Mouse (Mus musculus) erythroblast, embryonic 14.5 days (primary cell): ENCODE results near the gene Tbc1d24. TPM values are rescaled to one million over a fixed set of nuclear protein-coding genes. Genes with fewer than 3 reads are reported as not detected.

ENCODE experiments used
- H3K27me3 ChIP-seq: 2 replicates; pipeline ENCODE4 v1.6.1; 2012; ENCODE audit warnings: inconsistent platforms; ENCODE audit not compliant: control insufficient read depth
- H3K36me3 ChIP-seq: 2 replicates; pipeline ENCODE4 v1.6.1; 2012; ENCODE audit warnings: mild to moderate bottlenecking, inconsistent platforms; ENCODE audit not compliant: control insufficient read depth
- H3K4me1 ChIP-seq: 2 replicates; pipeline ENCODE4 v1.6.1; 2012; ENCODE audit warnings: inconsistent platforms; ENCODE audit not compliant: control insufficient read depth
- H3K4me3 ChIP-seq: replicated peaks from 2 replicates; pipeline ENCODE3; 2012; ENCODE audit warnings: moderate library complexity, mild to moderate bottlenecking, inconsistent platforms
- H3K9me3 ChIP-seq: 2 replicates; pipeline ENCODE4 v1.6.1; 2012; ENCODE audit warnings: low read length, inconsistent platforms, mixed read lengths; ENCODE audit not compliant: control insufficient read depth
- GATA1 ChIP-seq: IDR thresholded peaks from 2 replicates; pipeline ENCODE4 v1.6.1; 2012; ENCODE audit warnings: low read length, inconsistent platforms, mixed read lengths
- TAL1 ChIP-seq: IDR thresholded peaks from 3 replicates; pipeline ENCODE4 v1.6.1; 2012; ENCODE audit warnings: low read length, inconsistent platforms, mixed read lengths
- polyA plus RNA-seq: library from polyadenylated mRNA; stranded (reverse); fragments of >175 nt; gene quantifications from 2 replicates; pipeline ENCODE4 v1.2.3, GENCODE M21; 2012

Gene Tbc1d24
- polyA plus RNA-seq, 1 experiment = 0.61 TPM

GRCm38 (mm10) chr17:24162584-24163175 lies 42.7 kb downstream of the Tbc1d24 start:
- Histone ChIP-seq H3K9me3 (no peaks in the 10 kb centered on the region), H3K4me1 (peaks cover 55% of the 10 kb centered on the region), H3K36me3 (peaks cover 37% of the 10 kb centered on the region), H3K27me3 (no peaks in the 10 kb centered on the region), H3K4me3 (peak overlapping the region; percentile 80)
- TF ChIP-seq GATA1 (no peak), TAL1 (no peak)

DNA sequence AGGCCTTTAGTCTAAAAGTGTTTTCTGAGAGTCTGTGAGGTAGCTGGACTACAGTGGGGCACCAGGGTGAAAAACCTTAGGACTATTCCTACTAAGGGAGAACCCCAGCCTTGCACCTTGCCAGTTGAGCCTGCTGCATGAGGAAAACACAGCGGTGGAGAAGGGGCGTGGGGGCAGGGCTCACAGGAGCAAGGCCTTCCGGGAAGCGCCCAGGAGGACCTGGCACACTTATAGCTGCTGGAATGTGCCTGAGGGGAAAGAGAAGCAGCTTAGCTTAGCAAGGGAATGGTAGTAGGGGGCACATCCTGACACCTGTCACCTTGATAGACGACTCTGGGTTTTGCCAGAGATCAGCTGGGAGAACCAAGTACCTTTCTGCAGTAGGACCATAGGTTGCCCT lies 43.9 kb downstream of the Tbc1d24 start:
- H3K4me1 ChIP-seq = peaks cover 49% of the 10 kb centered on the region
- no peak overlapping the region for H3K4me3 ChIP-seq
- peaks cover 34% of the 10 kb centered on the region for H3K36me3 ChIP-seq
- no peaks in the 10 kb centered on the region for H3K27me3 ChIP-seq
- TF ChIP-seq TAL1 = no peak
- no peak for TF ChIP-seq GATA1
- no peaks in the 10 kb centered on the region for H3K9me3 ChIP-seq

DNA sequence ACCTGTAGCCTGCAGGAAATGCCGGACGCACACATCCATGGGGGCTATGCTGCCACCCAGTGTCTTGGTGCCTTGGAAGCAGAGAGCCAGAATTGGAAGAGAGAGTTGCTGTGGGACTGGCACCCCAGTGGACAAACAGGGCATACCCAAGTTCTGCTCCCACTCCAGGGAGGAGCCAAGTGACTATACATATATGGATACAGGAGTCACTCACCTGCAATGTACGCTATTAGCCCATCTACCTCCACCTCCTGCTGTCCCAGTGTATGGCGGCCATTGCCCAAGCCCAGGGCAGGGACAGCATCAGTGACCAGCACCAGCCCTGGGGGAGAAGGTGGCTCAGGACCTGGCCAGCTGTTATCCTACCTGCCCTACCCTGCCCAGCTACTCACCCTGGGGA lies 47.8 kb downstream of the Tbc1d24 start:
- H3K9me3 ChIP-seq = no peaks in the 10 kb centered on the region
- no peak for TF ChIP-seq TAL1
- no peak for TF ChIP-seq GATA1
- H3K4me3 ChIP-seq = no peak overlapping the region
- H3K4me1 ChIP-seq = peaks cover 49% of the 10 kb centered on the region
- H3K27me3 ChIP-seq = no peaks in the 10 kb centered on the region
- peaks cover 30% of the 10 kb centered on the region for H3K36me3 ChIP-seq

DNA sequence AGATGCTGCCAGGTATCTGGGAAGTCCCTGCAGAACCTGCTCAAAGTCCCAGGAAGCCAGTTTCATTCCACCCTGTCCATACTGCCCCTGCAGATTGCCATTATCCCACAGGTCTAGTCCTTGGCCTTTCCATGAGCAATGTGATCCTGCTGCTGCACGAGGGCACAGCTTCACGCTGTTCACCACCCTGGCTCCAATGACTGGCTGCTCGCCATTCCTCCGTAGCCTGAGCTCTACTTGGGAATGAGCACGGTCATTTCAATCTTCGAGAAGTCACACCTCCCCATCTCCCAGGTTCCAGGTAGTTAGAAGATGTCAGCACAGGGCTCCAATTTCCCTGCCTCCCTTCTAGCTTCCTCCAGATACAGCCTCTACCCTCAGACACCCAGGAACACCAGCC lies 48.2 kb downstream of the Tbc1d24 start:
- Histone ChIP-seq H3K36me3 (peaks cover 30% of the 10 kb centered on the region), H3K27me3 (no peaks in the 10 kb centered on the region), H3K4me1 (peaks cover 49% of the 10 kb centered on the region), H3K4me3 (no peak overlapping the region), H3K9me3 (no peaks in the 10 kb centered on the region)
- TF ChIP-seq GATA1 (no peak), TAL1 (no peak)

- Histone ChIP-seq H3K4me3 (no peak overlapping the region), H3K9me3 (no peaks in the 10 kb centered on the region), H3K36me3 (peaks cover 30% of the 10 kb centered on the region), H3K4me1 (peaks cover 49% of the 10 kb centered on the region), H3K27me3 (no peaks in the 10 kb centered on the region)
- TF ChIP-seq TAL1 (no peak), GATA1 (no peak)
Observed at GRCm38 (mm10) chr17:24156394-24156793, 49.0 kb downstream of the Tbc1d24 start.

DNA sequence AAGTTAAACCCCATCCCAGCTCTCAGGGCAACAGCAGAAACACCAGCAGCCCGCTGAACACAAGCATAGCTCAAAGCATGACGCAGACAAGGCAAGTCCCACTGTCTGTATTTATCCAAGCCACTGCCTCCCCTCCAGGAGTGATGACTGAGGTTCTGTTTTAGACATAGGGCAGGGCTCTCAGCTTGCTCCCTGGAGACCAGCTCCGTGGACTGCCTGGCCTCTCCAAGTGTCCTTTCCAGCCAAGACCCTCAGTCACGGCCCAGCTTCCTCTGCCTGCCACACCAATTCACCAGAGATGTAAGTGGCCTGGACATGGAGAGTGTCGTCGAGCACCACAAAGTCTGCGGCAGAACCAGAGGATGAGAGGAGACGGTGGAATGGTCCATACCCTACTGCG lies 49.6 kb downstream of the Tbc1d24 start:
- Histone ChIP-seq H3K9me3 (no peaks in the 10 kb centered on the region), H3K4me1 (peaks cover 53% of the 10 kb centered on the region), H3K4me3 (no peak overlapping the region), H3K36me3 (peaks cover 30% of the 10 kb centered on the region), H3K27me3 (no peaks in the 10 kb centered on the region)
- TF ChIP-seq GATA1 (no peak), TAL1 (no peak)

DNA sequence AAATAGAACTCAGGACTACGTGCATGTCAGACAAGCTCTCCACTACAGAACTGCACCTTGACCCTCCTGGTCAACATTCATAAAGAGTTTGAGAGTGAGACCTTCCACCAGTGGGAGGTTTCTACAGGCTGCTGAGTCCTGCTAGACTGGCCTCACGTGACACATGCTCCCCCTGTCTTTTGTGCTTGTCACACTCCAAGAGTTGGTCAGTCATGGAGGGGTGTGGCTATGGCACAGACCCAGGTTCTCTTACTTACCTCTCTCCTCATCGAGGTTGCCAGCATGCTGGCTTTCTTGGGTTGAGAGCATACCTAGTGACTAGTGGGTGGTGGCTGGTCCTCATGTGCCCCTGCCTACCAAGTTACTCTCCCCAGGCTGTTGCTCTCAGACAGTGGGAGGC lies 50.9 kb downstream of the Tbc1d24 start:
- Histone ChIP-seq H3K27me3 (no peaks in the 10 kb centered on the region), H3K36me3 (peaks cover 30% of the 10 kb centered on the region), H3K4me1 (peaks cover 55% of the 10 kb centered on the region)

DNA sequence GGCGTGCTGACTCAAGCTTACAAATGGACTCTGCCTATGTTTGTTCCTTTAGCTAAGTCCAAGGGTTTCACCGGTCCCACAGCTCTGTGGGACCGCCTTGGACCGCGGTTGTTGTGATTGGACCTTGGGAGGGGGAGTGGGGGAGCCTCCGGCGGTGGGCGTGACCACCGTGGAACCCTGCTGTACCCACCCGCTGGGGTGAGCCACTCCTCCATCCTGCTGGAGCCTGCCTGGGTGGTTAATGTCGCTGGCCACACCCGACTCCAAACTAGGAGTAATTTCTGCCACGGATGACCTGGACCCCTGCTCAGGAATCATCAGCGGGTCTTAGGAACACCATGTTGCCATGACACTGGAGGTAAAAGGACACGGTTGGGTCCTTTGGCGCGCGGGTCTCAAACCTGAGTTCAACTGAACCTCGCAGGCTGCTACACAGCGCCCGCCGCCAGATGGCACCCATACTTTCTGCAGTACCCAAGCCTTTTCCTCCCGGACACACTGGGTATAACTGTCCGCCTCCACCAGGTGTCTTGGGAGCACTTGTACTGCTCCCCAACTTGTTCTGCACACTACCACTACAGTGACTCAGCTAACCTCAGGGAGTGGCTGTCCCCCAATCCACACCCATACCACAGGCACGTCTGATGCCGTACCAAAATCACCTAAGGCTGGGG lies 53.3 kb downstream of the Tbc1d24 start:
- Histone ChIP-seq H3K9me3 (no peaks in the 10 kb centered on the region), H3K4me3 (peak overlapping the region; percentile 67)
- TF ChIP-seq TAL1 (no peak), GATA1 (no peak)

More for the DNA sequence above, 50.9 kb downstream of the Tbc1d24 start:
- no peaks in the 10 kb centered on the region for H3K9me3 ChIP-seq
- TF ChIP-seq GATA1 = no peak
- no peak for TF ChIP-seq TAL1
- no peak overlapping the region for H3K4me3 ChIP-seq

GRCm38 (mm10) chr17:24151382-24151781 lies 54.0 kb downstream of the Tbc1d24 start:
- Histone ChIP-seq H3K4me3 (peak overlapping the region; percentile 67), H3K36me3 (peaks cover 15% of the 10 kb centered on the region), H3K27me3 (no peaks in the 10 kb centered on the region), H3K9me3 (no peaks in the 10 kb centered on the region), H3K4me1 (peaks cover 44% of the 10 kb centered on the region)
- no peak for TF ChIP-seq TAL1
- no peak for TF ChIP-seq GATA1

More for the DNA sequence above, 53.3 kb downstream of the Tbc1d24 start:
- Histone ChIP-seq H3K36me3 (peaks cover 18% of the 10 kb centered on the region), H3K27me3 (no peaks in the 10 kb centered on the region), H3K4me1 (peaks cover 46% of the 10 kb centered on the region)

DNA sequence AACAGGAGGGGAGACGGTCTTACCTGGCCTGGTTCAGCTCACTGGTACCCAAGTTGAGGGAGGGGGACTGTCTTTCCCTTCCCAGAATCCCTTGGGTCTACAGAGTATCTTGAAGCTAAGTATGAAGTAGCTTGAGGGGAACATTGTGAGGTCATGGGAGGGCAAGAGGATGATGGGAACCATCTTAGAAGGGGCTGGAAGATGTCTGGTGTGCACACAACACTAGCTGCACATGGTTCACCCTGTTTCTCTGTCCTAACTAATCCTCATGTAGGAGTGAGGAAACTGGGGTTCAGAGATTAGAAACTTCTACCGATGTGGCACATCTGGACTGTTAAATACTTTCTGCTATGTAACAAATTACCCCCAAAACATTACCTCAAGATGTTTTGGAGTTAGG lies 54.5 kb downstream of the Tbc1d24 start, which contains the start of gene Pdpk1:
Gene Pdpk1, minus strand, starts transcription at position 101 of the 400 bp plus-strand sequence.
- Histone ChIP-seq H3K4me3 (peak within 1 kb of the TSS; percentile 67), H3K4me1 (peaks cover 43% of the 10 kb centered on the region), H3K27me3 (no peaks in the 10 kb centered on the region), H3K36me3 (peaks cover 10% of the 10 kb centered on the region), H3K9me3 (no peaks in the 10 kb centered on the region)
- no peak for TF ChIP-seq TAL1
- TF ChIP-seq GATA1 = no peak
